11 mouse cellular contexts compared by ENCODE assay signal in genomic region chr4:114410958-114411661, GRCm38 (mm10). TPM values are rescaled to one million over a fixed set of nuclear protein-coding genes. Genes with fewer than 3 reads are reported as not detected.
DNase-seq lines count a peak whose midpoint lies in the region; ATAC-seq and TF ChIP-seq lines count a peak whose summit lies in the region.
"Had no signal": no experiment of that assay in that cellular context is flagged by ENCODE, and none has a peak within 500 bp of the region (broad histone marks: within the 10 kb centered on the region; RNA-seq: fewer than 3 reads in every experiment).

No protein-coding gene starts in this region.

- H3K4me2 ChIP-seq in heart, embryonic 15.5 days, result peak overlapping the region; percentile 40
- H3K4me2 ChIP-seq in lung, postnatal 0 days (replicated peaks; ENCODE audit: low read depth, low read length), result 0 out of 2 replicates have a peak overlapping the region, but pooled peaks have one; percentile 5
- H3K4me2 ChIP-seq in hindbrain, embryonic 12.5 days (replicated peaks), result peak overlapping the region; percentile 30
- peak overlapping the region; percentile 22; the same call in 1 of the 2 replicates for H3K4me2 ChIP-seq in neural tube, embryonic 15.5 days

- H3K9ac ChIP-seq in heart, embryonic 15.5 days, result peak overlapping the region; percentile 25; the same call in 1 of the 2 replicates
- no peak overlapping the region for H3K9ac ChIP-seq in lung, postnatal 0 days (replicated peaks; ENCODE audit: low read depth)
- no peak overlapping the region for H3K9ac ChIP-seq in hindbrain, embryonic 12.5 days
- no peak overlapping the region for H3K9ac ChIP-seq in neural tube, embryonic 15.5 days (replicated peaks)

- TF ChIP-seq CTCF in lung, postnatal 0 days (IDR thresholded peaks at IDR 0.05), result no peak

- H3K27ac ChIP-seq in heart, embryonic 15.5 days, result no peak overlapping the region
- no peak overlapping the region for H3K27ac ChIP-seq in lung, postnatal 0 days (ENCODE audit: low read length)
- H3K27ac ChIP-seq in hindbrain, embryonic 12.5 days, result 0 out of 2 replicates have a peak overlapping the region, but pooled peaks have one; percentile 6
- H3K27ac ChIP-seq in neural tube, embryonic 15.5 days (replicated peaks), result no peak overlapping the region

- H3K9me3 ChIP-seq in heart, embryonic 15.5 days (replicated peaks), result no peaks in the 10 kb centered on the region
- no peaks in the 10 kb centered on the region for H3K9me3 ChIP-seq in lung, postnatal 0 days (ENCODE audit: low read length)
- no peaks in the 10 kb centered on the region for H3K9me3 ChIP-seq in hindbrain, embryonic 12.5 days (replicated peaks)
- H3K9me3 ChIP-seq in neural tube, embryonic 15.5 days (replicated peaks), result no peaks in the 10 kb centered on the region

- no peak for ATAC-seq in heart, embryonic 15.5 days (replicated peaks; ENCODE audit: insufficient number of reproducible peaks, insufficient read depth, low FRiP score, low read depth)
- ATAC-seq in lung, postnatal 0 days, result no peak
- no peak for ATAC-seq in hindbrain, embryonic 12.5 days (ENCODE audit: low FRiP score)
- ATAC-seq in neural tube, embryonic 15.5 days (ENCODE audit: low FRiP score), result no peak
- ATAC-seq: activated CD4-positive, CD25-positive, alpha-beta regulatory T cell, adult 4 months had no signal

- WGBS in heart, embryonic 15.5 days, result 22% methylated on average over 9 of the region's 9 CpGs
- 49% methylated on average over 9 of the region's 9 CpGs for WGBS in lung, postnatal 0 days
- 40% methylated on average over 9 of the region's 9 CpGs for WGBS in hindbrain, embryonic 12.5 days
- WGBS in neural tube, embryonic 15.5 days, result 46% methylated on average over 9 of the region's 9 CpGs

- H3K27me3 ChIP-seq in heart, embryonic 15.5 days, result peaks cover 87% of the 10 kb centered on the region
- H3K27me3 ChIP-seq in lung, postnatal 0 days (replicated peaks; ENCODE audit: insufficient read depth, low read length), result peaks cover 7% of the 10 kb centered on the region; the same call in 1 of the 2 replicates
- H3K27me3 ChIP-seq in hindbrain, embryonic 12.5 days, result peaks cover 32% of the 10 kb centered on the region
- peaks cover 32% of the 10 kb centered on the region for H3K27me3 ChIP-seq in neural tube, embryonic 15.5 days (replicated peaks)

- TF ChIP-seq EP300 in lung, postnatal 0 days (IDR thresholded peaks at IDR 0.05), result no peak

- H3K36me3 ChIP-seq in heart, embryonic 15.5 days, result no peaks in the 10 kb centered on the region
- H3K36me3 ChIP-seq in lung, postnatal 0 days (ENCODE audit: insufficient read depth, low read length), result no peaks in the 10 kb centered on the region
- no peaks in the 10 kb centered on the region for H3K36me3 ChIP-seq in hindbrain, embryonic 12.5 days
- no peaks in the 10 kb centered on the region for H3K36me3 ChIP-seq in neural tube, embryonic 15.5 days

- peak overlapping the region; percentile 11; the same call in 1 of the 2 replicates for H3K4me3 ChIP-seq in heart, embryonic 15.5 days
- no peak overlapping the region for H3K4me3 ChIP-seq in lung, postnatal 0 days (ENCODE audit: low read depth, low read length)
- no peak overlapping the region for H3K4me3 ChIP-seq in hindbrain, embryonic 12.5 days
- no peak overlapping the region for H3K4me3 ChIP-seq in neural tube, embryonic 15.5 days (replicated peaks)

- H3K4me1 ChIP-seq in heart, embryonic 15.5 days (replicated peaks), result peaks cover 52% of the 10 kb centered on the region
- H3K4me1 ChIP-seq in lung, postnatal 0 days (ENCODE audit: insufficient read depth, low read depth, low read length), result 0 out of 2 replicates have a peak, but pooled peaks cover 2% of the 10 kb centered on the region
- H3K4me1 ChIP-seq in hindbrain, embryonic 12.5 days, result peaks cover 32% of the 10 kb centered on the region
- peaks cover 16% of the 10 kb centered on the region for H3K4me1 ChIP-seq in neural tube, embryonic 15.5 days

- DNase-seq in heart, adult 8-10 months (ENCODE audit: low spot score), result no peak
- no peak for DNase-seq in lung, postnatal 0 days (ENCODE audit: low spot score)
- DNase-seq in lung, postnatal 10 days, result no peak
- no peak for DNase-seq in layer of hippocampus, adult 9-11 months
- DNase-seq: gastrocnemius, postnatal 25 days; thymus, postnatal 4 days had no signal

RNA-seq across cellular contexts. Expression of gene Trabd2b, which starts 4.6 kb away (rescaled TPM):
- 2.4 and 2.9 TPM in 2 replicates for polyA plus RNA-seq in heart, embryonic 15.5 days (2015; fragmentation: Nextera tagmentation; extraction: Ambion mirVana)
- total RNA-seq in heart, adult 8-10 months (2022), result 10 to 100 TPM; 62.0 to 82.7 (median 71.5) TPM
- 2.4 and 3.4 TPM in 2 replicates for polyA plus RNA-seq in lung, postnatal 0 days (2015; fragmentation: Nextera tagmentation; extraction: Ambion mirVana)
- 2.0 and 2.8 TPM in 2 replicates for polyA plus RNA-seq in hindbrain, embryonic 12.5 days (2016; fragmentation: Nextera tagmentation; extraction: Ambion mirVana)
- 0.56 and 0.75 TPM in 2 replicates for polyA plus RNA-seq in neural tube, embryonic 15.5 days (2015; fragmentation: Nextera tagmentation; extraction: Ambion mirVana)
- total RNA-seq: megakaryocyte progenitor cell, adult 5-6 weeks had no signal
- polyA plus RNA-seq: activated CD4-positive, CD25-positive, alpha-beta regulatory T cell, adult 4 months had no signal
